Mouse (Mus musculus): ENCODE measurements around the gene Fign.

DNA sequence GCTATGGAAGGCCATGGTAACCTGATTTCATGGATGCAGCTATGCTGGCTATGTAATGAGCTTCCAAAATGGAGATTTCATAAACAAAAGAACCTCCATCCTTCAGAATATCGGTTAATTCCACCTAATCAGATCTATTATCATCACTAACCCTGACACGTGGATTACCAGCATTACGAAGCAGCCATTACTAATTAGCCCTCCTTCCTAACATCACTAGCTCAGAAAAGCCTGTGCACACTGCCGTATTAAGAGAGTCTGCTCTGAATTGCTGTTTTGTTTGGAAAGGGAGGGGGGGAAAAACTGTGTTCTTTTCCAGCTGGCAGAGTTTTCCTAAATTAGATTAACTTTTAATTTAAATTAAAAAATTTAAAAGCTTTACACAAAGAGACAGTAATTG lies 32.3 kb downstream of the Fign start:
- no peak for TF ChIP-seq CTCF (conservative IDR thresholded peaks at IDR 0.05; ENCODE audit: low read length)
- no peak for TF ChIP-seq POU5F1 (IDR thresholded peaks at IDR 0.05; ENCODE audit: borderline replicate concordance, low read length)
